Mouse (Mus musculus) midbrain, embryonic 12.5 days (tissue): ENCODE measurements around the gene Rrp7a. TPM values are rescaled to one million over a fixed set of nuclear protein-coding genes. Genes with fewer than 3 reads are reported as not detected.
A peak's percentile ranks its signal among the peaks of the same experiment; 100 is the strongest.

Experiments used
- ATAC-seq: fragments of 200-750 bp; cut with Nextera tagmentation; 2 replicates; pipeline ENCODE4 v1.8.0; 2017; ENCODE audit warnings: low read depth, moderate TSS enrichment, moderate library complexity; ENCODE audit not compliant: low FRiP score
- H3K27ac ChIP-seq: fragments of 300-500 bp; sonication (generic); replicated peaks from 2 replicates; pipeline ENCODE4 v1.5.1; 2016; ENCODE audit warnings: mild to moderate bottlenecking
- H3K27me3 ChIP-seq: fragments of 300-500 bp; sonication (generic); 2 replicates; pipeline ENCODE4 v1.6.1; 2016; ENCODE audit warnings: mild to moderate bottlenecking
- H3K36me3 ChIP-seq: fragments of 300-500 bp; sonication (generic); 2 replicates; pipeline ENCODE4 v1.6.1; 2016
- H3K4me1 ChIP-seq: fragments of 300-500 bp; sonication (generic); 2 replicates; pipeline ENCODE4 v1.6.1; 2016
- H3K4me2 ChIP-seq: fragments of 300-500 bp; sonication (generic); replicated peaks from 2 replicates; pipeline ENCODE4 v1.6.1; 2016; ENCODE audit warnings: mild to moderate bottlenecking, moderate library complexity
- H3K4me3 ChIP-seq: fragments of 300-500 bp; sonication (generic); 2 replicates; pipeline ENCODE4 v1.5.1; 2016; ENCODE audit warnings: mild to moderate bottlenecking
- H3K9ac ChIP-seq: fragments of 300-500 bp; sonication (generic); replicated peaks from 2 replicates; pipeline ENCODE4 v1.6.1; 2016; ENCODE audit warnings: mild to moderate bottlenecking, moderate library complexity
- H3K9me3 ChIP-seq: fragments of 300-500 bp; sonication (generic); 2 replicates; pipeline ENCODE4 v1.6.1; 2016; ENCODE audit warnings: mild to moderate bottlenecking
- WGBS: fragments of 180-500 bp; shearing (Covaris S2); methylation state at CpG from one replicate; pipeline ENCODE4 v1.1.7; 2016; 5-methylcytosine and 5-hydroxymethylcytosine counted together
- polyA plus RNA-seq: library from polyadenylated mRNA; unstranded; fragments of >200 nt; fragmentation: Nextera tagmentation; extraction: Ambion mirVana; gene quantifications from 2 replicates; pipeline ENCODE4 v1.2.1, GENCODE M21; 2016

Gene Rrp7a
- polyA plus RNA-seq, 1 experiment from 2014 or later: 73.9 TPM

DNA sequence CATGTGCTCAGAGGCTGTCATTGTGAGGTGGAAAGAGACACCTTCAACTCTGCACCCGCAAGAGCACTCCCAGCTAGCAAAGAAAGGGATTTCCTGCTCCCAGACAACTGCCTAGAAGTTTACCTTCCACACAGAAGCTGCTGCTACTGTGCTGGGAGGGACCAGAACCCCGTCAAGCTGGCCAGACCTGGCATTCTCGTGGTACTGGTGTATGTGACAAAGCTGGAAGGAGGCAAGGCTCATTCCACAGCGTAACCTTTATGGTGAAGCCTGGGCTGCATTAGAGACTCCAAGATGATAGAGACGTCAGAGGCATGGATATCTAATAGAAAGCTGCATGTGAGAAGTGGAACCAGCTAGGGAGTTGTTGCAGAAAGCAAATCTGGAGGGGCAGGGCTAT is 2.0 kb upstream of the Rrp7a start:
- H3K9me3 ChIP-seq: no peaks in the 10 kb centered on the region
- H3K9ac ChIP-seq: no peak overlapping the region
- no peak overlapping the region for H3K4me3 ChIP-seq
- H3K36me3 ChIP-seq: peaks cover 55% of the 10 kb centered on the region
- no peaks in the 10 kb centered on the region for H3K27me3 ChIP-seq
- H3K4me1 ChIP-seq: peaks cover 10% of the 10 kb centered on the region
- no peak for ATAC-seq
- WGBS: 68% methylated on average over 5 of the region's 5 CpGs
- H3K4me2 ChIP-seq: no peak overlapping the region
- H3K27ac ChIP-seq: no peak overlapping the region; the same call in 1 of the 2 replicates

DNA sequence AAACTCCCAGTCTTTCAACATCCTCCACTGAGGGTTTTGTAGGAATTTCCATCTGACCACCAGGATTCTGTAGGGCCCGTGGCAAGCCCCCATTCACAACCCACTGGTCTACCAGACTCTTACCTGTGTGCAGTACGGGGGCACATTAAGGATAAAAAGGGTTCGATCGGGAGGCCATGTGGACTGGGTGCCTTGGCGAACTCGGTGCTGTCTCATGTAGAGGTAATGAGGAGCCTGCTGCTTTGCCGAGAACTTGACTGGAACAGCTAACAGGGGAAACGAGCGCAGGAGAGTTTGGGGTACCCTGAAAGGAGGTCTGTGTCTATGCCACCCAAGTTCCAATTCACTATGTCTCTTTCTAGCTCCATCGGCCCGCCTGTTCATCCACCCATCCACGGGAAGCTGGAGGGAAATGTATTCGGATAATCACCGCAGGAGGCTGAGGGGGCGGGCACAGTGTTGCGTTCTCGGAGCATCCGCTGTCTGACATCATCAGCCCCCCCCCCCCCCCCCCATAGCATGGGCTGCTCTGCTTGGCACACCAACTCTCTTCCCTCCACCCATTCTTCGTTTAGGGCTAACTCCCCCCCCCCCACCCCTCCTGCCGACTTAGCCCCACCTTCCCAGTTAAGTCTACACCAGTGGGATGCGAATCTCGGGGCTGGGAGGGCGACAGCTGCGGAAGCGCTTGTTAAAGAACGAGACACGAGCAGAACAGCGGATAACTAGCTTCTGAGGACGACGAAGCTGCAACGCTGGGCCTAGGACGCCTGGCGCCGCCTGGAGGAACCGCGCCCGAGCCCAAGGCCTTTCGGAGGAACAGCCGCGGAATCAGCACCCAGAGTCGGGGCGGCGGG is 664 bp downstream of the Rrp7a start:
- Histone ChIP-seq H3K9ac (peak overlapping the region; percentile 70), H3K4me1 (peaks cover 13% of the 10 kb centered on the region), H3K36me3 (peaks cover 55% of the 10 kb centered on the region), H3K27me3 (no peaks in the 10 kb centered on the region), H3K4me3 (peak overlapping the region; percentile 88), H3K27ac (peak overlapping the region; percentile 87), H3K4me2 (peak overlapping the region; percentile 81), H3K9me3 (no peaks in the 10 kb centered on the region)
- WGBS: 3% methylated on average over 42 of the region's 43 CpGs
- peak; percentile 68 for ATAC-seq

DNA sequence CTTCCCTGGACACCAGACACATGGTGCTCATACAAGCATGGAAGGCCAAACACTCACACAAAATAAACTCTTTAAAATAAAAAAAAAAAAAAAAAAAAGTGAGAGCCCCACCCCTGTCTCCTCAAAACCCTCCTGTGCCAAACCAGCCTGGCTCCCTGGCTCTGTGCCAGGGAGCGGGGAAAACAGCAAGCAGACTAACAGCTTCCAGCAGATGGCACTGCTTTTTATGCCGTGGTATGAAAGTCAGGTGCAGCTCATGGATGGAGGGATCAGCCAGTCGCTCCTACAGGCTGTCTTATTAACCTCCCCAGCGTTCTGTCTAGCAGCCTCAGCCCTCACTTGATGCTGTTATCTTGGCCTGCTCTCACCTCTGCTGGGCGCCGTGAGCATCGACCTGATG is 4.2 kb downstream of the Rrp7a start:
- Histone ChIP-seq H3K9me3 (no peaks in the 10 kb centered on the region), H3K4me3 (no peak overlapping the region), H3K27me3 (no peaks in the 10 kb centered on the region), H3K9ac (no peak overlapping the region), H3K36me3 (peaks cover 56% of the 10 kb centered on the region), H3K27ac (no peak overlapping the region), H3K4me2 (no peak overlapping the region), H3K4me1 (peaks cover 25% of the 10 kb centered on the region)
- no peak for ATAC-seq
- WGBS: 78% methylated on average over 7 of the region's 7 CpGs

DNA sequence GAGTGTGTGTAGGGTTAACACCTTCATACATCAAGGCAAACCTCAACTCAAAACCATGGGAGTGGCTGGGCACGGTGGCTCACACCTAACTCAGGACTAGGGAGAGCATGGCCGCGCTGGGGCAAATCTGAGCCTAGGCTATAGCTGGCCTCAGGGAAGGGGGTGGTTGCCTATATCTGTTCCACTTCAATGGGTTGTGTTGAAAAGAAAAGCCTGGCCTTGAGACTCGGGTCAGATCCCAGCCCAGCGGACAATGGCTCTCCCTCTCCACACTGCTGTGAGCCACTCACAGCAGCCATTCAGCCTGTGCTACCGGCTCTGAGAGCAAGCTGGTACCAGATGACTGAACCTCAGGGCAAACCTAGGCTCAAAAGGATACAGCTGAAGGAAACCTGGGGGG is 7.5 kb downstream of the Rrp7a start:
- Histone ChIP-seq H3K36me3 (peaks cover 54% of the 10 kb centered on the region), H3K4me2 (no peak overlapping the region), H3K9ac (no peak overlapping the region), H3K27me3 (0 out of 2 replicates have a peak, but pooled peaks cover 2% of the 10 kb centered on the region), H3K4me3 (no peak overlapping the region), H3K9me3 (no peaks in the 10 kb centered on the region), H3K27ac (no peak overlapping the region), H3K4me1 (peaks cover 26% of the 10 kb centered on the region)
- 30% methylated on average over 6 of the region's 6 CpGs for WGBS
- ATAC-seq: no peak

DNA sequence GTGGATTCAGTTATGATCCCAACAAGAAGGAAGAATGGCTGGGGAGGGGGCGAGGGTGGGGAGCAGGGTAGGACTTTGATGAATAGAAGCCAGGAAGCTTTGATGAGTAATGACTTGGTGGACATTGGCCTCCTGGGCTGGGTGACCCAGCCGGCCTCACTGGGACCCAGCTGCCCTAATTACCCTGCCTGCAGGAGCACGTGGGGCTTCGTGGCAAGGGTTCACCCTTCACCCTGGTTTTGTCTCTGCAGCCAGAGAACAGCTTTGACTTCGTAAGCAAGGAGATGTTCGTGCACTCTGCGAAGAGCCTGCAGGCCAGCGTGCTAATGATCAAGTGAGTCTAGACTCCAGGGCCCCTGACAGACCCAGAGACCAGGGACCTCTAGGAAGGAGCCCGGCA is 8.5 kb downstream of the Rrp7a start:
- Histone ChIP-seq H3K36me3 (peaks cover 46% of the 10 kb centered on the region), H3K27ac (peak overlapping the region; percentile 54), H3K9me3 (no peaks in the 10 kb centered on the region), H3K4me2 (no peak overlapping the region), H3K9ac (no peak overlapping the region), H3K4me3 (no peak overlapping the region), H3K27me3 (0 out of 2 replicates have a peak, but pooled peaks cover 2% of the 10 kb centered on the region), H3K4me1 (peaks cover 26% of the 10 kb centered on the region)
- ATAC-seq: no peak
- WGBS: 79% methylated on average over 9 of the region's 9 CpGs

GRCm38 (mm10) chr15:83112898-83113297 is 9.7 kb downstream of the Rrp7a start:
- Histone ChIP-seq H3K27ac (no peak overlapping the region), H3K9me3 (no peaks in the 10 kb centered on the region), H3K9ac (no peak overlapping the region), H3K4me2 (no peak overlapping the region), H3K4me3 (no peak overlapping the region), H3K27me3 (0 out of 2 replicates have a peak, but pooled peaks cover 2% of the 10 kb centered on the region), H3K4me1 (peaks cover 24% of the 10 kb centered on the region), H3K36me3 (peaks cover 34% of the 10 kb centered on the region)
- WGBS: 12% methylated on average over 10 of the region's 11 CpGs
- peak; percentile 70; the same call in 1 of the 2 replicates for ATAC-seq

- Histone ChIP-seq H3K4me2 (no peak overlapping the region), H3K9me3 (no peaks in the 10 kb centered on the region), H3K27me3 (0 out of 2 replicates have a peak, but pooled peaks cover 2% of the 10 kb centered on the region), H3K27ac (no peak overlapping the region), H3K36me3 (peaks cover 24% of the 10 kb centered on the region), H3K4me3 (no peak overlapping the region), H3K4me1 (peaks cover 28% of the 10 kb centered on the region), H3K9ac (no peak overlapping the region)
- WGBS: 93% methylated on average over 7 of the region's 7 CpGs
- ATAC-seq: no peak
Measured at GRCm38 (mm10) chr15:83111874-83112273, 10.7 kb downstream of the Rrp7a start.

GRCm38 (mm10) chr15:83111290-83111689 is 11.3 kb downstream of the Rrp7a start:
- no peak overlapping the region for H3K27ac ChIP-seq
- 59% methylated on average over 6 of the region's 6 CpGs for WGBS
- H3K9me3 ChIP-seq: no peaks in the 10 kb centered on the region
- H3K4me2 ChIP-seq: no peak overlapping the region
- no peak overlapping the region for H3K9ac ChIP-seq
- no peak overlapping the region for H3K4me3 ChIP-seq
- peaks cover 18% of the 10 kb centered on the region for H3K36me3 ChIP-seq
- peaks cover 31% of the 10 kb centered on the region for H3K4me1 ChIP-seq
- ATAC-seq: no peak
- 0 out of 2 replicates have a peak, but pooled peaks cover 2% of the 10 kb centered on the region for H3K27me3 ChIP-seq

DNA sequence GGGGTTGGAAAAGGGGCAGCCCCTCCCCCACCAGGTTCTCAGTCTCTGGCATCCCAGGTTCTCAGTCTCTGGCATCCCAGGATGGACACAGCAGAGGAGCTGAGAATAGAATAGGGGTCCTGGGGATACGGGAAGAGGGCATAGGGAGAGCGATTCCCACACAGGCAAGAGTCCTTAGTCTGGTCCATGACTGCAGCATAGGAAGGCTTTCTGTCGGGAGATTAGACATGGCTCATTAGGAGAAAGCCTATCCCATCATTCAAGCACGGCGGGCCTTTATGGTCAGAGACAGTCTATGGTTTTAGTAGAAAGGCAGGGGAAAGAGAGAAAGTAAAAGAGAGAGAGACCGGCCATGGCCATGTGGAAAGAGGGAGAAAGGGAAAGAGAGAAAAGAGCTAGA is 14.8 kb downstream of the Rrp7a start:
- ATAC-seq: 0 out of 2 replicates have a peak, but pooled peaks have one; percentile 52
- WGBS: 27% methylated on average over 6 of the region's 6 CpGs
- no peak overlapping the region for H3K9ac ChIP-seq
- no peak overlapping the region for H3K4me2 ChIP-seq
- no peaks in the 10 kb centered on the region for H3K9me3 ChIP-seq
- H3K27me3 ChIP-seq: peaks cover 2% of the 10 kb centered on the region; the same call in 1 of the 2 replicates
- no peak overlapping the region for H3K4me3 ChIP-seq
- no peak overlapping the region for H3K27ac ChIP-seq
- H3K4me1 ChIP-seq: peaks cover 15% of the 10 kb centered on the region
- H3K36me3 ChIP-seq: no peaks in the 10 kb centered on the region

DNA sequence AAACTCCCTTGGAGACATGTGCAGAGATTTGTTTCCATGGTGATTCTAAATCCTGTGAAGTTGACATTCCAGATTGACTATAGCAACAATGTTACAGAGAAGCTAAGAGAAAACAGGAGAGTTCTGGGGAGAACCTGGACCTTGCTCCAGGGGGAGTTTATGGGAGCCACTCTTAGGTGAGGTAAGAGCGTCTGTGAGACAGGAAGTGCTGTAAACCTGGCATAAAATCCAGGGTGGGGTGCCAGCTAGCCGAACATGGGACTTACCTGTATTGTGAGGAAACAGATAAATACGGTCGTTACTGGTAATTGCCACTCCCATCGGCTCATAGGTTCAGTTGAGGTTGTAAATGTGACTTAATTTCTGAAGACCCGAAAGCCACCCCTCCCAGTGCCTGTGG is 16.2 kb downstream of the Rrp7a start:
- Histone ChIP-seq H3K36me3 (no peaks in the 10 kb centered on the region), H3K27me3 (peaks cover 9% of the 10 kb centered on the region), H3K4me3 (no peak overlapping the region), H3K4me2 (no peak overlapping the region), H3K4me1 (peaks cover 13% of the 10 kb centered on the region; the same call in 1 of the 2 replicates), H3K27ac (no peak overlapping the region), H3K9ac (no peak overlapping the region), H3K9me3 (no peaks in the 10 kb centered on the region)
- no peak for ATAC-seq
- WGBS: 87% methylated on average over 6 of the region's 6 CpGs

GRCm38 (mm10) chr15:83103111-83103510 is 19.5 kb downstream of the Rrp7a start:
- WGBS: 80% methylated on average over 1 of the region's 1 CpGs
- Histone ChIP-seq H3K9ac (no peak overlapping the region), H3K27ac (no peak overlapping the region), H3K4me2 (no peak overlapping the region), H3K27me3 (peaks cover 26% of the 10 kb centered on the region), H3K4me1 (peaks cover 25% of the 10 kb centered on the region), H3K4me3 (no peak overlapping the region), H3K9me3 (no peaks in the 10 kb centered on the region), H3K36me3 (no peaks in the 10 kb centered on the region)
- ATAC-seq: no peak

DNA sequence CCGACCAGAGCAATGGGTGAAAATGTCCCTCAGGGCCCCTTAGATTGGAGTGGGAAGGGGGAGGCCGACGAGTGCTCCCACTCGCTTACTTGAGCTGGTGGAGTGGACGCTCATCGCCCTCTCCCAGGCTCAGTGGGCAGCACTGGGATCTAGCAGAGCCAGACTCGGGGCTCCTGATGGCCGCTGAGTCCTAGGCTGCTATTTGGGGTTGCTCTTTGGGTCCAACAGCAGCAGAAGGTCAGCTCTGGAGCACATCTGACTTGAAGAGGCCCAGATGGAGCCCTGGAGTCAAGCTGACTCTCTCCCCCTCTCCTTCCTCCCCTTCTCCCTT is 22.3 kb downstream of the Rrp7a start:
- H3K27ac ChIP-seq: no peak overlapping the region
- peak; percentile 65 for ATAC-seq
- peak overlapping the region; percentile 43 for H3K4me3 ChIP-seq
- under 1% methylated on average over 8 of the region's 8 CpGs for WGBS
- H3K4me1 ChIP-seq: peaks cover 18% of the 10 kb centered on the region
- H3K4me2 ChIP-seq: peak overlapping the region; percentile 74
- no peaks in the 10 kb centered on the region for H3K36me3 ChIP-seq
- H3K9ac ChIP-seq: peak overlapping the region; percentile 65
- peaks cover 32% of the 10 kb centered on the region for H3K27me3 ChIP-seq
- no peaks in the 10 kb centered on the region for H3K9me3 ChIP-seq
